Mouse (Mus musculus) large intestine, adult 2 months (tissue): ENCODE results near the gene Tagln2. TPM values are rescaled to one million over a fixed set of nuclear protein-coding genes. Genes with fewer than 3 reads are reported as not detected.

Experiments used
- DNase-seq: peaks from one replicate; pipeline ENCODE4 v3.0.0-alpha.2; 2012; ENCODE audit warnings: low read depth, low spot score
- WGBS: fragments of 180-500 bp; shearing (Covaris S2); methylation state at CpG from one replicate; pipeline ENCODE4 v1.1.7; 2018; 5-methylcytosine and 5-hydroxymethylcytosine counted together
- polyA plus RNA-seq: library from polyadenylated mRNA; depleted of rRNA; stranded (reverse); fragments of >200 nt; gene quantifications from 2 replicates; pipeline ENCODE4 v1.2.3, GENCODE M21; 2012

The Tagln2 gene
- polyA plus RNA-seq, 1 experiment, result 301 TPM

DNA sequence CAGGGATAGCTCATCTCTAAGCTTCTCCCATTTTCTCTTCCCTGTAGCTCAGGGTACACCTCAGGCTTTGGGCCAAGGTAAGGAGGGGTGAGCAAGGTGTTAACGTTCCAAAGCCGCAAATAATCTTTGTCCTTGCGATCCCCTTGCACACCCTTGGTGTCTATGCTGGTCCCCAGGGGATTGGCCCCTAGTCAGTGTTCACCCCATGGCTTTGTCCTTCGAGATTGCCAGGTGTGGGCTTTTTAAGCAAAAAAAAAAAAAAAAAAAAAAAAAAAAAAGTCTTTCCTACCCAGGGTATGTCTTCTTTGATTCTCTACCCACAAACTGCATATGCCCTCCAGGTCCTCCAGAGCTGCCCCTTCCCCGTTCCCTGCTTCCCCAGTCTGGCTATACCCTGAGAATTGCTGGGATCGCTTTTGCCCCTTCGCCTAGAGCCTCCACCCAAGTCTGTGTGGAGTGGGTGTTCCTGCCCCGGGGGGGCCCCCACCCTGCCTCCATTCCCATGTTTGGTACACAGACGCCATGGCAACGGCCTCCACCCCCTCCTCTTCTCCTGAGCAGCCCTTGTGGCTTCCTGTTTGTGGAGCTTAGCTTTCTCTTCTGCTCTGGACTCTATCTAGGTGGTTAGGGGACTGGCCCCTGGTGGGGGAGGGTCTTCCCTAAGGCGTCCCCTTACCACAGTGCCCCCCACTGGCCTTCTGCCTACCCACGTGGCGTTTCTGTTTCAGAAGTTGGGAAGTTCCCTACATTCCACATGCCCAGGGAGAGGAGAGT is 1.7 kb downstream of the Tagln2 start:
- DNase-seq, result no peak
- WGBS, result 5% methylated on average over 13 of the region's 13 CpGs

GRCm38 (mm10) chr1:172502145-172503110 is 2.6 kb downstream of the Tagln2 start:
- DNase-seq, result no peak
- 6% methylated on average over 13 of the region's 13 CpGs for WGBS

- no peak for DNase-seq
- 9% methylated on average over 14 of the region's 14 CpGs for WGBS
Observed at GRCm38 (mm10) chr1:172503111-172503997, 3.5 kb downstream of the Tagln2 start.

GRCm38 (mm10) chr1:172504756-172505155 is 4.9 kb downstream of the Tagln2 start:
- no peak for DNase-seq
- WGBS, result 72% methylated on average over 8 of the region's 8 CpGs

DNA sequence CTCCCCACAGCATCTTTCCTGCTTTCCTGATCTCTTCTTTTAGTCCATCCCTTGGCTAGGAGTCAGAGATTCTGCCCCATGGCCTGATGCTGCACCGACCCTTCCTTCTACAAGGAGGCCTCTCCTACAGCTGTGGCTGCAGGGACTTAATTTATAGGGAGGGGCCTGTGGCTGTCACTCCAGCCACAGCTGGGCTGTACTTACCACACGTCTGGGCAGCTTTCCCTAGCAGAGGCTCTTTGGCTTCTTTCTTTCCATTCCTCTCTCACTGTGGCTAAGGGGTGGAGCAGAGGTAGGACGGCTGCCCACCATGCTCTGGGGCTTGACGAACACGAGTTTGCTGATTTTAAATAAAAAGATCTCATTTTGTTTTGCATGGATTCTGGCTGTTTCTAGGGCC is 7.2 kb downstream of the Tagln2 start:
- 55% methylated on average over 5 of the region's 5 CpGs for WGBS
- no peak for DNase-seq

GRCm38 (mm10) chr1:172507701-172508100 is 7.9 kb downstream of the Tagln2 start:
- 94% methylated on average over 3 of the region's 3 CpGs for WGBS
- DNase-seq, result no peak

GRCm38 (mm10) chr1:172508172-172508571 is 8.3 kb downstream of the Tagln2 start:
- DNase-seq, result no peak
- WGBS, result 63% methylated on average over 2 of the region's 2 CpGs

DNA sequence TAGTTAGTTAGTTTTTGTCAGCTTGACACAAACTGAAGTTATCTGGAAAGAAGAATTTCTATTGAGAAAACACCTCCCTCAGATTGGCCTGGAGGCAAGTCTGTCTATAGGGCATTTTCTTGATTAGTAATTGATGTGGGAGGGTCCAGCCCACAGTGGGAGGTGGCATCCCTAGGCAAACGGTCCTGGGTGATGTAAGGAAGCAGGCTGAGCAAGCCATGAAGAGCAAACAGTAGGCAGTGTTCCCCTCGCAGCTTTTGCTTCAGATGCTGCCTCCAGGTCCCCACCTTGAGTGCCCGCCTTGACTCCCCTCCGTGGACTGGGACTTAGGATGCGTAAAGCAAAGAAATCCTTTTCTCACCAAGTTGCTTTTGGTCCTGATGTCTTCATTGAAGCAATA is 9.4 kb downstream of the Tagln2 start:
- 61% methylated on average over 5 of the region's 5 CpGs for WGBS
- DNase-seq, result no peak

- DNase-seq, result no peak
- 17% methylated on average over 8 of the region's 8 CpGs for whole genome bisulfite sequencing
Observed at GRCm38 (mm10) chr1:172509983-172510382, 10.1 kb downstream of the Tagln2 start.

GRCm38 (mm10) chr1:172510421-172510972 is 10.7 kb downstream of the Tagln2 start:
- 22% methylated on average over 13 of the region's 13 CpGs for WGBS

GRCm38 (mm10) chr1:172512962-172513361 is 13.1 kb downstream of the Tagln2 start:
- 57% methylated on average over 13 of the region's 13 CpGs for WGBS
- DNase-seq, result no peak

More at GRCm38 (mm10) chr1:172510421-172510972, 10.7 kb downstream of the Tagln2 start:
- no peak for DNase-seq

GRCm38 (mm10) chr1:172513525-172514212 is 13.8 kb downstream of the Tagln2 start:
- WGBS, result 49% methylated on average over 17 of the region's 17 CpGs
- DNase-seq, result no peak

DNA sequence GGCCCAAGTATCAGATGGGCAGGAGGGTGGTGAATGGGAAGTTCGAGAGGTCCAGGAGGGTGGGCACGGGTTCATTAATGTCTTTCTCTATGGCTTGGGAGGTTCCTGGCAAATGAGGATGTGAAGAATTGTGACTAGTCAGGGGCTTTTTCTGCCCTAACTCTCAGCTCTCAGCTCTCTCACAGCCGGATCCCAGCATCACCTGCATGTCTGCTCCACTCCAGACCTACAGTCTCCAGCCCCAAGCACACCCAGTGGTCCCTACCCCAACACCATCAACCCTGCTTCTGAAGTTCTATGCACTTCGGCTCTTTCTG is 14.3 kb downstream of the Tagln2 start:
- no peak for DNase-seq
- 59% methylated on average over 4 of the region's 4 CpGs for WGBS

DNA sequence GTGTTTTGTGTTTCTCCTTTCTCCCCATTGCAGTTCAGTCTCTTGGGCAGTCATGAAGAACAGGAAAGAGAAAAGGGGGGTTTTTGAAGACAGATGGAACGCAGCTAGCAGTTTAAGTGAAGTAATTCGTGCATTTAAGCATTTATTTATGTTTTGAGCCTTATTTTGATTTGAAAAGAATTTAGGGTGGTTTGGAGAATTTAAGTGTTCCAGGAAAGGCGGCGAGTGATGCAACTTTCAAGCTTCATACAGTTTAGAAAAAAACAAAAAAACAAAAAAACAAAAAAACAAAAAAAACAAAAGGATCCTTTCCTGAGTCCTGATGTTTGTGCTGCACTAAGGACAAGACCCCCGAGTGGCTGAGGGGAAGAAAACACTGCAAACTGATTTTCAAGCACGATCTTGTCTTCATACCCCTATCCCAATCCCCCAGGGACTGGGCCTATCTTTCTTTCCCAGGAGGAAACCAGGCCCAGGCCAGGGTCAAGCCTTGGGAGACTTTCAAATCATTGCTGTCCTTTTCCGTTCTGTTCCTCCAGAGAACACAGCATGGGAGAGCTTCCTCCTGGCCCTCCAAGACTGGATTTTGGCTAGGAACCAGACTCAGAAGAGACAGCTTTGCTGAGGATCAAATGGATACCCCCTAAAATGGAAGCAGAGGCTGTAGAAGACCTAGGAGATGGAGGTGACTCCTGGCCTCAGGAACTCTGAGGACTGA is 14.9 kb downstream of the Tagln2 start:
- DNase-seq, result no peak

DNA sequence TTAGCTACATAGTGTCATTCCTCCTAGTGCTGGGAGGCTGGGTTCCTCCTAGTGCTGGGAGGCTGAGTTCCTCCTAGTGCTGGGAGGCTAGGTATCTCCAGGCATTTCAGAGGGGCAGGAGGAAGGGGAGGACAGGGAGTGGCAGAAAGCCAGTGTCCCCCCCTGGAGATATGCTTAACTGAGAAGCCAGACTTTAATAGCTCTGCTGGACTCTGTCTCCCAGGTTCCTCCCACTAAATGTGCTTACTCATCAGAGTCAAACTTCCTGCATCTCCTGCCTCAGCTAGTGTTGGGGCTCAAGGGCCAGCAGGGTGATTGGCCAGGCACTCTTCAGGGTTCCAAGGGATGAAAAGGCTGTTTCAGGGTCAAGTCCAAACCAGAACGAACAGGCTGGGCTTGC is 15.5 kb downstream of the Tagln2 start:
- DNase-seq, result no peak
- 37% methylated on average over 1 of the region's 1 CpGs for WGBS

More for the DNA sequence above, 14.9 kb downstream of the Tagln2 start:
- WGBS, result 71% methylated on average over 7 of the region's 7 CpGs

DNA sequence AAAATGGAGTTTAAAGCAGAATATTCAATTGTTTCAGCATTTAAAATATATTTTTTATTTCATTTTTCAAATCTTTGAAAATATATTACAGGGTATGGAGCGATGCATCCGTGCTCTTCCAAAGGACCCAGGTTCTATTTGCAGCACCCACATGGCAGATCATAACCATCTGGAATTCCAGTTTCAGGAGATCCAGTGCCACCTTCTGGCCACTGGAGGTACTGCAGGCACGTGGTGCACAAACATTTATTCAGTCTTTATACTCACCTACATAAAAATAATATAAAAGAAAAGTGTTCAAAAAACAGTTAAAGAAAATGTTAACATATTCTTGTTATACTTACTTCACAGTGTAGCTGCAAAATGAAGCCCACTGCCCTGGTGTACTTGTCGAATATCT is 18.2 kb downstream of the Tagln2 start:
- DNase-seq, result no peak
- WGBS, result 80% methylated on average over 4 of the region's 4 CpGs

GRCm38 (mm10) chr1:172519644-172520043 is 19.8 kb downstream of the Tagln2 start:
- no peak for DNase-seq
- WGBS, result 65% methylated on average over 6 of the region's 6 CpGs
